Mouse (Mus musculus): Measurements from ENCODE around the gene Krtap1-3.
"Not testable (repeated sequence)": the region's sequence is repeated elsewhere in the genome, so short reads cannot be mapped to it uniquely, and the experiment has no call there.

Gene Krtap1-3

GRCm38 (mm10) chr11:99590981-99591380 is at the start of gene Krtap1-3:
Gene Krtap1-3, minus strand, starts transcription at chr11:99591339.
- DNase-seq (ENCODE audit: low read depth, low spot score), result no peak

GRCm38 (mm10) chr11:99640926-99641325 is 49.8 kb upstream of the Krtap1-3 start:
- DNase-seq (ENCODE audit: low read depth, low spot score), result no peak

DNA sequence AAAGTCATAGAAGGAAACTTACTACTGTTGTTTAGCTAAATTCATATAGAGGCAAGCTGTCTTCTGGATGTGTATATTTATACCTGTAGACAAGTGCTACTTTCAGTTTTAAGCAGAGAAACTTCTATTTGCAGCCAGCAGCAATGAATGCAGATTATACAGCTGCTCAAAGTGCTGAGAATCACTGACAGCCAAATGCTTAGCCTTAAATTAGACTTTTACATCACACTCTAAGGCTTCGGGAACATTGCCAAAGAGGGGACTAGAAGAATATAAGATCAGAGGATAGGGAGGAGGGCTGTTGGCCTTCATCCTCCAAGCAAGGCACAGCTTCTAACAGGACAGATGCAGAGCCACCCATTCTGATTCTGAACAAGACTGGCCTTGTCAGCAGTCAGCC is 45.9 kb upstream of the Krtap1-3 start:
- no peak for DNase-seq (ENCODE audit: low read depth, low spot score)

GRCm38 (mm10) chr11:99634653-99635134 is 43.6 kb upstream of the Krtap1-3 start, which contains the start of gene Krtap4-2:
Gene Krtap4-2, minus strand, starts transcription at chr11:99635084.
- DNase-seq (ENCODE audit: low read depth, low spot score), result no peak

DNA sequence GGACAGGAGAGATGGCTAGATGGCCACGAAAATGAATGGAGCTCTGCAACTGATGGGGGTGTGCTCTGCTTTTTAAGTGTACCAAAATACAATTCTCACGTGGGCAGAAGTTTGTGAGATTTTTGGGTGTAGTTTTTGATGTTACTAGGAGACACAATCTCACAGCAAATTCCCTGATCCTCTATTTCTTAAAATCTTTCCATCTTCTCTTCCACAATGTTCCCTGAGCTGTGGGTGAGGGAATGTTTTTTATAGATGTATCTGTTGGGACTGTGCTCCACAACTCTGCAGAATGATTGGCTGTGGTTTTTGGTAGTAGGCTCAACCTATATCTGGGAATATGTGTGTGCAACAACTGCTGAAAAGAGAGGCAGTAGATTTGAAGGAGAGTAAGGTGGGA is 42.2 kb upstream of the Krtap1-3 start:
- DNase-seq (ENCODE audit: low read depth, low spot score), result no peak

DNA sequence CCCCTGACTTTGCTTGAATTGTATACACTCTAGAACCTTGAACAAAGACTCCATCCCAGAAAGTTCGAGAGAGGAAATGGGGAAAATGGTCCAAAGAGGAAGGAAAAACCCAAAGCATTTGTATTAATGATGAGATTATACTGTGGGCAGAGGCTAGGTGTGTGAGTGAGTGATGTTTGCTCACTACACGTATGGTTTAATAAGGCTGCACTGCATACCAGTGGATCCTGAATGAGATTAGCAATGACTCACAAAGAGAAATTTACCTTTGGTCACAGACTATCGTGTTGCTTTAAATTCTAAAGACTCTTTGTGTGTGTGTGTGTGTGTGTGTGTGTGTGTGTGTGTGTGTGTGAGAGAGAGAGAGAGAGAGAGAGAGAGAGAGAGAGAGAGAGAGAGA is 39.8 kb upstream of the Krtap1-3 start:
- no peak for DNase-seq (ENCODE audit: low read depth, low spot score)

DNA sequence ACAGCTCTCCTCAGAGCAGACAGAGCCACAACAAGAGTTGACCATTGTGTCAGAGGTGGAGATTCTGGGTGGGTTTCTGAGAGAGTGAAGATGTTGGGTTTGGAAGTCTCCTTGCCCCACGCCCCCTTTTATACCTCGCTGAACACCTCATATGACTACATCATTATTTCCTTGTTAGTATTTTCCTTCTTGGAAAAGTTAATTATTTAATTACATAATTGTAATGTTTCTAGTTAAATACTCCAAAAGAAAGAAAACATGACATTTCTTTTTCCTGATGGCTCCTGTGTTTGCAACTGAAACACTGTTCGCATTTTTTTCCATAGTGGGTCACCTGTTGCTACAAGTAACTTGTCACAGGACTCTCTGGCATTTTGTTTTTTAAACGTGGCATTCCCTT is 37.0 kb upstream of the Krtap1-3 start, which contains the start of gene Krtap4-1:
TSS of gene Krtap4-1 (minus strand) at position 101 of the 400 bp plus-strand sequence.
- no peak for DNase-seq (ENCODE audit: low read depth, low spot score)

- no peak for DNase-seq (ENCODE audit: low read depth, low spot score)
Observed at GRCm38 (mm10) chr11:99620335-99620734, 29.2 kb upstream of the Krtap1-3 start, which contains the start of gene Gm11562. Gene Gm11562, minus strand, starts transcription at chr11:99620435.

- DNase-seq (ENCODE audit: low read depth, low spot score), result no peak
Observed at GRCm38 (mm10) chr11:99614796-99615363, 23.7 kb upstream of the Krtap1-3 start, which contains the start of gene Krtap2-4. Gene Krtap2-4, minus strand, starts transcription at chr11:99614846.

- DNase-seq (ENCODE audit: low read depth, low spot score), result not testable (repeated sequence)
Observed at GRCm38 (mm10) chr11:99610089-99610488, 18.9 kb upstream of the Krtap1-3 start, which contains the start of gene Gm11937. Gene Gm11937, minus strand, starts transcription at chr11:99610189.

DNA sequence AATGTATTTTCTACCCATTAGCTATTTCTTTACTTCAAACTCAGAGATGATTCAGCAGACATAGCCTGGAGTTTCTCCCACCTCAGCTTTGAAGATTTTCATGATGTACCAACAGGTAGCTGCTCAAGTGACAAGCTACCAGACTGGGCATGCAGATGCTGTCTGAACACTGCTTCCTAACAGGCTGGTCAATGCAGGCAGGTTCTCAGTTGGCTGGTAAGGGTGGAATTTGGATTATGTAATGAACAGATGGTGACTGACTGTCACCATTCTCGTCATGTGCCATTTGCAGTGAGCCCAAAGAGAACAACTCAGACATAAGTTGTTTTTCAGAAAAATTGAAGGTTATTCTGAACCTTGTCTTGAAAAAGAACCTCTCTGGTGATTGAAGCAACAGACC is 18.0 kb upstream of the Krtap1-3 start:
- no peak for DNase-seq (ENCODE audit: low read depth, low spot score)

GRCm38 (mm10) chr11:99603208-99603607 is 12.1 kb upstream of the Krtap1-3 start, which contains the start of gene Gm11938:
Gene Gm11938, minus strand, starts transcription at chr11:99603308.
- DNase-seq (ENCODE audit: low read depth, low spot score), result not testable (repeated sequence)

DNA sequence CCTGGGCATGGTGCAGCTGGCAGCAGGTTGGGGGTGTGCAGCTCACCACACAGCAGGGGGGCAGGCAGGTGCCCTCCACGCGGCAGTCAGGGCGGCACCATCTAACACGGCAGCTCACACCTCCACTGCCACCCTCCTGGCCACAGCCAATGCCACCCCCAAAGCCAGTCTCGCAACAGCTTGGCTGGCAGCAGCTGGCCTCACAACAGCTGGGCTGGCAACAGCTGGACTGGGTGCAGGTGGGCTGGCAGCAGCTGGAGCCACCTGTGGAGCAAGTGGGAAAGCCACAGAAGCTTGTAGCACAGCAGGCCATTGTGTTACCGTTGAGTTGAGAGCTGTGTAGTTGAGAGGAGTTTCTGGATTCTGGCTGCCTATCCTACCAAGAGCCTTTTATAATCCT is 6.6 kb upstream of the Krtap1-3 start, which contains the start of gene Krtap9-3:
TSS of gene Krtap9-3 (minus strand) at position 364 of the 400 bp plus-strand sequence.
- not testable (repeated sequence) for DNase-seq (ENCODE audit: low read depth, low spot score)

- no peak for DNase-seq (ENCODE audit: low read depth, low spot score)
Observed at GRCm38 (mm10) chr11:99585096-99585495, 6.0 kb downstream of the Krtap1-3 start.

DNA sequence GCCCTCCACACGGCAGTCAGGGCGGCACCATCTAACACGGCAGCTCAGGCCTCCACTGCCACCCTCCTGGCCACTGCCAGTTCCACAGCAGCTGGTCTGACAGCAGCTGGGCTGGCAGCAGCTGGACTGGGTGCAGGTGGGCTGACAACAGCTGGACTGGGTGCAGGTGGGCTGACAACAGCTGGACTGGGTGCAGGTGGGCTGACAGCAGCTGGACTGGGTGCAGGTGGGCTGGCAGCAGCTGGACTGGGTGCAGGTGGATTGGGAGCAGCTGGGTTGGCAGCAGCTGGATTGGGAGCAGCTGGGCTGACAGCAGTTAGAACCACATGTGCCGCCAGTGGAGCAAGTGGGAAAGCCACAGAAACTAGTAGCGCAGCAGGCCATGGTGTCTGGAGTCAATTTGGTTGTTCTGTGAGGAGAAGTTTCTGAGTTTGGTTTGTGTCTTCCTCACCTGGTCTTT is 7.9 kb downstream of the Krtap1-3 start, which contains the start of gene Krtap1-4:
TSS of gene Krtap1-4 (minus strand) at position 410 of the 460 bp plus-strand sequence.
- DNase-seq (ENCODE audit: low read depth, low spot score), result no peak

DNA sequence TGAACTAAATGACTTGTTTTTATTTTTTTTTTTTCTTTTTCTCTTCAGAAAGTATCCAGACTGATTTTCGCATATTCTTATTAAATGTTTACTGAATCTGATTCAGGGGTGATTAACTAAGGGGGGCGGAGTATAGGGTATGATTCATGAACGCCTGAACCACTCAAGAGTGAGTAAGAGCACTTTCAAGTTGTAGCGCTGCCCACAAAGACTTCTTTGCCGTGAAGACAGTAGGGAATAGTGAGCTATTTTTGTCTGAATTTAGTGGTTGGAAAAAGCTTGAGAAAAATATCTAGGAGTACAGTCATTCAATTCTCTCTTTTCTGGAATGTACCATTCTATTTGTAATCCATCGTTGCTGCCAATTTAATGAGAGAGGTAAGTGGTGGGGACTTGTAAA is 9.6 kb downstream of the Krtap1-3 start:
- no peak for DNase-seq (ENCODE audit: low read depth, low spot score)

GRCm38 (mm10) chr11:99581051-99581450 is 10.1 kb downstream of the Krtap1-3 start:
- DNase-seq (ENCODE audit: low read depth, low spot score), result no peak

GRCm38 (mm10) chr11:99580636-99581035 is 10.5 kb downstream of the Krtap1-3 start, which contains the start of gene Krtap1-5:
Gene Krtap1-5, minus strand, starts transcription at chr11:99581016.
- no peak for DNase-seq (ENCODE audit: low read depth, low spot score)

- no peak for DNase-seq (ENCODE audit: low read depth, low spot score)
Observed at GRCm38 (mm10) chr11:99574106-99574505, 17.0 kb downstream of the Krtap1-3 start.

GRCm38 (mm10) chr11:99573164-99573563 is 18.0 kb downstream of the Krtap1-3 start:
- DNase-seq (ENCODE audit: low read depth, low spot score), result no peak

DNA sequence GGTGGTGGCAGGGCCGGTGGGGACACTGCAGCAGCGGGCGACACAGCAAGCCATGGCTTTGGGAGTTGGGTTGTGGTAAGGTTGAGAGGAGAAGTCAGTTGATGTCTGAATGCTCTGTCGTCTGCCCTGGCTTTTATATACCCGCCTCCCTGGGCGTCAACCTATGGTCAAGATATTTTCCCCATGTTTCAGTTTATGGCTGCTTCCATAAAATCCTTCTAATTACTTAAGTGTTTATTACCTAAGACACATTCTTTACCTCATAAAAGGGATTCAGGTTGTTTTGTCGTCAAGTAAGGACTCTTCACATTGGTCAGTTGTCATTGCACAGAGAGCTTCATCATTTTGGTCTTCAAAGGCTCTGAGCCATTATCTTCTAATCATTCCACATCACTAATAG is 24.6 kb downstream of the Krtap1-3 start, which contains the start of gene Krtap3-1:
TSS of gene Krtap3-1 (minus strand) at position 101 of the 400 bp plus-strand sequence.
- DNase-seq (ENCODE audit: low read depth, low spot score), result no peak

DNA sequence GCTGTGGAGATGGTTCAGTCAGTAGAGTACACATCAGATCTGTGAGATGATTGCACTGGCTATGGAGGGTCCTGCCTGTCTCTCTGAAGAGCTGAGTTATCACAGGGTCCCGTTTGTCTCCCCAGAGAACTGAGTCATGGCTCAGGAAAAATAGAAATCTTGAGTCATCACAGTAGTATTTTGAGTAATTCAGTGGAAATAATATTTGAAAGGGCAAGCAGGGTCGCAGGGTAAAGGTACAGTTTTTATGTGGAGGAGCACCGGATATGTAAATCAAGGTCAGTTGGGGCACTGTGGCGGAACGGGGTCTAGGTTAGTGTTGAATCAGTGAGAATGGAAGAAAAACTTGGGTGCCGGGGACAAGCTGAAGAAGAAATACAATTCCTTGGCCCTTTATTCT is 28.6 kb downstream of the Krtap1-3 start:
- no peak for DNase-seq (ENCODE audit: low read depth, low spot score)

DNA sequence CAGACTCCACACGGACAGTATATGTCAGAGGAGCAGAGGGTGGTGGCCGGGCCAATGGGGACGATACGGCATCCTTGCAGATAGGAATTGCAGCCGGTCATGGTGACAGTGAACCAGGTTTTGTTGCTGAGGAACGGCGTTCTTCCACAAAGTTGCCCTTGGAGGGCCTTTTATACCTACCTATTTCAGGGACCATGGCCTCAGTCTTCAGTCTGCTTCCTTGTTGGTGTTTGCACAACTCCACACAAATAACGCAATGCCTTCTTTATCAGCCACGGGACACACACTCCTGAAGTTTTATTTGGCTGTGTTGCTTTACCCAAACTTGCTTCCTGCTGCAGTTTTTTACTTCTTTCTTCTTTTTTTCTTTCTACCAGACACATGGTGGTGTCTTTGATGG is 31.8 kb downstream of the Krtap1-3 start, which contains the start of gene Gm11939:
TSS of gene Gm11939 (minus strand) at position 101 of the 400 bp plus-strand sequence.
- no peak for DNase-seq (ENCODE audit: low read depth, low spot score)

Data from c-Kit-negative CD71-positive TER-119-positive erythroid progenitor cells, embryonic 14.5 days (primary cell).